In genomic region chr9:124312171-124313142, GRCm38 (mm10) we compare ENCODE assay signal across 8 mouse cellular contexts. TPM values are rescaled to one million over a fixed set of nuclear protein-coding genes. Genes with fewer than 3 reads are reported as not detected.
DNase-seq lines count a peak whose midpoint lies in the region; ATAC-seq lines count a peak whose summit lies in the region.

2010315B03Rik (minus strand) TSS chr9:124312696.

- WGBS in forebrain, embryonic 14.5 days, result 3% methylated on average over 21 of the region's 22 CpGs
- WGBS in neural tube, embryonic 15.5 days, result under 1% methylated on average over 21 of the region's 22 CpGs

- ATAC-seq in forebrain, embryonic 14.5 days, result peak; percentile 99
- ATAC-seq in neural tube, embryonic 15.5 days (ENCODE audit: low FRiP score), result peak; percentile 99

- H3K27ac ChIP-seq in forebrain, embryonic 14.5 days (ENCODE audit: low read depth, low read length), result peak within 1 kb of the TSS; percentile 77
- peak within 1 kb of the TSS; percentile 92 for H3K27ac ChIP-seq in neural tube, embryonic 15.5 days (replicated peaks)

- H3K4me3 ChIP-seq in forebrain, embryonic 14.5 days (ENCODE audit: low read depth, low read length), result peak within 1 kb of the TSS; percentile 60
- peak within 1 kb of the TSS; percentile 76 for H3K4me3 ChIP-seq in neural tube, embryonic 15.5 days (replicated peaks)

- H3K36me3 ChIP-seq in forebrain, embryonic 14.5 days (ENCODE audit: control insufficient read depth, insufficient read depth, low read length), result no peaks in the 10 kb centered on the region
- H3K36me3 ChIP-seq in neural tube, embryonic 15.5 days, result no peaks in the 10 kb centered on the region

- H3K27me3 ChIP-seq in forebrain, embryonic 14.5 days (replicated peaks; ENCODE audit: control insufficient read depth, insufficient read depth, low read length), result no peaks in the 10 kb centered on the region
- H3K27me3 ChIP-seq in neural tube, embryonic 15.5 days (replicated peaks), result no peaks in the 10 kb centered on the region

- peak within 1 kb of the TSS; percentile 74 for H3K9ac ChIP-seq in forebrain, embryonic 14.5 days (ENCODE audit: low read length)
- H3K9ac ChIP-seq in neural tube, embryonic 15.5 days (replicated peaks), result peak within 1 kb of the TSS; percentile 74

- H3K4me1 ChIP-seq in forebrain, embryonic 14.5 days (ENCODE audit: control insufficient read depth, insufficient read depth, low read length), result peaks cover 4% of the 10 kb centered on the region; the same call in 1 of the 2 replicates
- peaks cover 12% of the 10 kb centered on the region for H3K4me1 ChIP-seq in neural tube, embryonic 15.5 days

- H3K4me2 ChIP-seq in forebrain, embryonic 14.5 days (ENCODE audit: low read length), result peak within 1 kb of the TSS; percentile 56
- H3K4me2 ChIP-seq in neural tube, embryonic 15.5 days, result peak within 1 kb of the TSS; percentile 57

- no peaks in the 10 kb centered on the region for H3K9me3 ChIP-seq in forebrain, embryonic 14.5 days (replicated peaks; ENCODE audit: control insufficient read depth, low read length)
- H3K9me3 ChIP-seq in neural tube, embryonic 15.5 days (replicated peaks), result peaks cover 3% of the 10 kb centered on the region; the same call in 1 of the 2 replicates

- intact Hi-C loops in heart, postnatal 14 days (cut with DNase I), result loop anchor here (2.0 kb wide), 1 partner anchor 54 kb away; no protein-coding TSS in a partner anchor

- DNase-seq in ES-CJ7 (ENCODE audit: low read depth, low spot score), result peak; percentile 80
- DNase-seq in cerebellum, adult 11 months, result peak; percentile 77
- peak; percentile 91 for DNase-seq in forebrain, embryonic 14.5 days (ENCODE audit: low spot score)
- peak; percentile 79 to 81 for DNase-seq in heart, postnatal 14 days
- peak; percentile 92 for DNase-seq in layer of hippocampus, adult 11-12 months (ENCODE audit: low spot score)
- DNase-seq in lung, adult 18-20 months, result peak; percentile 91 to 93
- peak; percentile 81 for DNase-seq in testis, postnatal 14 days (ENCODE audit: low spot score)

RNA-seq across cellular contexts. Expression of gene 2010315B03Rik, which starts in this region (rescaled TPM):
- polyA plus RNA-seq in forebrain, embryonic 14.5 days (2014; fragmentation: Nextera tagmentation; extraction: Ambion mirVana), result 4.1 and 4.9 TPM in 2 replicates
- total RNA-seq in heart, postnatal 14 days (2021), result 10 to 100 TPM in 1 of 2 experiments, 1 to 10 TPM in 1; 8.9 to 12.7 TPM
- polyA plus RNA-seq in neural tube, embryonic 15.5 days (2015; fragmentation: Nextera tagmentation; extraction: Ambion mirVana), result 11.5 and 12.7 TPM in 2 replicates

Comparison
In these comparisons a context has a peak if more than half of its experiments do, and no peak if none do; other contexts are left out.
1. Peak in every context shown above with its lines: DNase-seq, ATAC-seq, H3K4me3 ChIP-seq and H3K27ac ChIP-seq.